Mouse (Mus musculus): ENCODE data around the gene Eef1akmt3.
"Not testable (repeated sequence)": the region's sequence is repeated elsewhere in the genome, so short reads cannot be mapped to it uniquely, and the experiment has no call there.

Gene Eef1akmt3

DNA sequence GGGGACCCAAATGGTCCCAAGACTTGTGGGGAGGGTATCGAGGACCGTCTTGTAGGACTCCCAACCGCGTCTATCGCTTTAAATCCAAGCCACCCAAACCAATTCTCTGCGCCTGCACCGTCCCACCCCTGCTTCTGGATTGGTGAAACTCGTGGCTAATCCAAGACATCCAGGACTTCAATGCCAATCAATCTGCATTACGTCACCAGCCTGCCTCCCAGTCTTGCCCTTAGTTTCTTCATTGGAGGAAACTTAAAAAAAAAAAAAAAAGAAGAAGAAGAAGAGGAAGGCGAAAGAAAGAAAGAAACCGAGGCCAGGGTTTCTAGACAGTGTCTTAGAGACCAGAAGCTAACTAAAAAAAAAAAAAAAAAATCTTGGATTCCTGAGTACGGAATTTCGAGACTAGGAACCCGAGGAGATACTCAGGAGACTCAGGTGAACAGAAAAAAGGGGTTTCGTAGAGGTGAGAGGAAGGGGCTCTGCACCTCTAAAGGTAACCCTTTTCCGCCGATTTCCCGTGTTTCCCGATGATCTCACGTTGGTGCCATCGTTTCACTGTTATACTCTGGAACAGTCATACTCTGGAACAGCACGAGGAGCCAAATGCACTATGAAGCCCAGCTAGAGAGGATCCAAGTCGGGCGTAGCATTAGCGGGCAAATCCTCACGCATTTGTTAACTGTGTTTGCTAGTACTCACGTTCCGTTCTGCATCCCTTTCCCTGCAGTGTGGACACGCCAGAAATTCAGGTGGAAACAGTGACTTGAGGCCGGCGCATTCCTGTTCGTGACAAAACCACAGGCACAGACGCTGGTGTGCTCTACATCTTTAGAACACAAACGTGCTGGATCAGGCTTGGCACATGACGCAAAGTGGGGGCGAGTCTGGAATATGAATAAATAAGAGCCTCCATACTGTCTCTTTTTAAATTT, 29.1 kb upstream of the Eef1akmt3 start, which contains the start of gene Tspan31:
TSS of gene Tspan31 (minus strand) at position 75 of the 932 bp plus-strand sequence.
- peak; percentile 46 for DNase-seq

DNA sequence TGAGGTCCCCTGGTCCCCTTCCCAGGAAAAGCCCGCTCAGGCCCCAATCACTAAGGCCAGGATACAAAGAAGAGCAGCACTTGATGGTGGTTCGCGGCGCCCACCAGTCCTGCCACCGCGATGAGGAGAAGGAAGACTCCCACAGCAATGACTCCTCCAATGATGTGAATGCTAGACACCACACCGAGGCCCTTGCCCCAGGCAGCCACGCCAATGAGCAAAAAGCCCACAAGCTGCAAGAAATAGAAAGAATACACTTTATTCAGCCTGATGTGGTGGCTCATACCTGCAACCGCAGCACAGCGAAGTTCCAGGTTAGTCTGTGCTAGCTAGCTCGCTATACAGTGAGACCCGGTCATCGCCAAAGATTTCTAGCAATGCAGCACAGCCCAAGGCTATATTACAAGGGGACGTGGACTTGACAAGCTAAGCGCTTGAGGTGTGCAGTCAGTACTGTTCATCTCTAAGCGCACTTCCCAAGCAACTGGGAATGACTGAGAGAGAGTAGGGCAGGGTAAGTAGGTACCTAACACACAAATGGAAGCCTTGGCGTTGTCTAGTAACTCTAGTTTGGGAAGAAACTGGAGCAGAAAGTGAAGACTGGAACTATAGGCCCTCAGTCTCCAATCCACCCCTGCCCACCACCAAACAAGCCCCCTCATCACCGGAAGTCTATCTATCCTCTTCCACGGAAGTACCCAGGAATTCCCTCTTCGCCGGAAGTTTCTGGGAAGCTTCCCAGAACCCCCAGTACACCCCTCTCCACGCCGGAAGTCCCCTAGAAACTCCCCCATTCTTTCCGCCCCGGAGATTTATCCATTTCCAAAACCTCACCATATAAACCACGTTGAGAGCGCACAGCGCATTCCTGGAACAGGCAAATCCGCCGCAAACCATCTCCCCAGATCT, 28.2 kb upstream of the Eef1akmt3 start:
- no peak for DNase-seq

DNA sequence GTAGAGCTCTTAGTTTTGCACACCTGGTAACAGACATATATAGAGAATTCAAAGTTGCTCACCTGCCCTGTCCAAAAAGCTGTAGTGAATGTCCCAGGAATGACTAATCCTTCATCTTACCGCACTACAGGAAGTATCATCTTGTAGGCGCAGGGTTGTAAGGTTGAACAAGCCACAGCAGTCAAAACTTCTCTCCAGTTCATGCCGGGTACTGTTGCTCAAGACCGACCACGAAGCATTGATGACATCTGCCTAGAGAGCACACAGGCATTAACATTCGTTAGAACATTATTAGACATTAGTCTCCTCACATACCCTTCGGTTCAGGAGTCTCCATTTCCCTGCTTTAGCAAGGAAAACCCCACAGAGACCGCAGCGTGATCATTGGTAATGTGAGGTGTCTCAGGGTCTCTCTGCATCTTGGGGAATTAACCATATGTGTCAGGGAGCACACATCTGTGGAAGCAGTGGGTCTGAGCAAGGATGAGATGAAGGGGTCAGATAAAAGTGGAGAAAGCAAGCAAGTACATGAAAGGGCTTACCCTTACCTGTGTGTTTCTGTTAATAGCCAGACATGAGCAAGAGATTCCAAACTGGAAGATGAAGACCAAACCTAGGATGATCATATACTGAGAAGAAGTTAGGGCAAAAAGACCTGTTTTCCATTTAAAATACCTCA, 27.2 kb upstream of the Eef1akmt3 start:
- no peak for DNase-seq

DNA sequence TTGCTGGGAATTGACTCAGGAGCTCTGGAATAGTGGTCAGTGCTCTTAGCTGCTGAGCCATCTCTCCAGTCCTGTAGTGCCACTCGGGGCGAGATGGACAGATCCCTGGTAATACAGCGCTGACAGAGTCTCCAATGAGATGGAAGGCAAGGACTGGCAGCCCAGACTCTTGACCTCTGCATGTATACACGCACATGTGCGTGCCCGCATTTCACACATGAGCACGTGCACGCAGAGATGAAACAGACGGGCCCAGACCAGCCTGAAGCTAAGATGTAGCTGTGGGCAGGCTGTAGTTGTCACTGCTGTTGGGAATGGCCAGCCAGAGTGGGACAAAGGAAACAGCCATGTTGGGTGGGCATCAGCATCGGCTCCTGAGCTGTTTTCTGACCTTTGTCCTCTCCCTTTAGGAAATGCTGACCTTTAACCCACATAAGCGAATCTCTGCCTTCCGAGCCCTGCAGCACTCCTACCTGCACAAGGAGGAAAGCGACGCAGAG, 25.3 kb upstream of the Eef1akmt3 start:
- no peak for DNase-seq

- DNase-seq, result no peak
These were observed 24.7 kb upstream of the Eef1akmt3 start for GRCm38 (mm10) chr10:127065981-127066380.

- peak; percentile 33 for DNase-seq
These were observed 22.9 kb upstream of the Eef1akmt3 start for GRCm38 (mm10) chr10:127063913-127064870.

- peak; percentile 97 for DNase-seq
These were observed 22.0 kb upstream of the Eef1akmt3 start, which contains the start of gene Cdk4 for GRCm38 (mm10) chr10:127063239-127063872. TSS of gene Cdk4 (plus strand) at chr10:127063534.

GRCm38 (mm10) chr10:127062503-127062902, 21.2 kb upstream of the Eef1akmt3 start:
- no peak for DNase-seq

DNA sequence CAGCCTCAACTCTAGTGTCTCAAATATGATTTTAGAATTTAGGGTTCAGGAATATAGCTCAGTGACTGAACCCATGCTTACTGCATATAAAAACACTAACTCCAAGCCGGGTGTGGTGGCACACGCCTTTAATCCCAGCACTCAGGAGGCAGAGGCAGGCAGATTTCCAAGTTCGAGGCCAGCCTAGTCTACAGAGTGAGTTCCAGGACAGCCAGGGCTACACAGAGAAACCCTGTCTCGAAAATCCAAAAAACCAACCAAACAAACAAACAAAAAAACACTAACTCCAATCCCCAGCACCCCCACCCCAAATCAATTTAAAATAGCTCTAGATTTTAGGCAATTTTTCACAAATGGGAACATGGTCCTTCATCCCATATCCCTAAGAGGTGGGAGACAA, 20.8 kb upstream of the Eef1akmt3 start:
- DNase-seq, result not testable (repeated sequence)

DNA sequence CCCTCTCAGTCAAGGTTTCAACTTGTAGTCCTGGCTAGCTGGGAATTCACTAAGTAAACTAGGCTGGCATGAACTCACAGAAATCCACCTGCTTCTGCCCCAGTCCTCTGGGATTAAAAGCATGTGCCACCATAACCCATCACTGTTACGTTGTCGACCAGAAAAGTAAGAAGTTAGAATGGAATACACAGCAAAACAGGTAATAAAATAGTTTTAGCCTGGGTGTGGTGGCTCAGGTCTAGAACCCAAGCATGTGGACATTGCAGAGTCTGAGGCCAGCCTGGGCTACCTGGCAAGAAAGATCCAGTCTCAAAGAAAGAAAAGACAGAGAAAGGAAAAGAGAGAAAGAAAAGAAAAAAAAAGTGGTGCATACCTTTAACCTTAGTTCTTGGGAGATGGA, 20.2 kb upstream of the Eef1akmt3 start:
- no peak for DNase-seq

DNA sequence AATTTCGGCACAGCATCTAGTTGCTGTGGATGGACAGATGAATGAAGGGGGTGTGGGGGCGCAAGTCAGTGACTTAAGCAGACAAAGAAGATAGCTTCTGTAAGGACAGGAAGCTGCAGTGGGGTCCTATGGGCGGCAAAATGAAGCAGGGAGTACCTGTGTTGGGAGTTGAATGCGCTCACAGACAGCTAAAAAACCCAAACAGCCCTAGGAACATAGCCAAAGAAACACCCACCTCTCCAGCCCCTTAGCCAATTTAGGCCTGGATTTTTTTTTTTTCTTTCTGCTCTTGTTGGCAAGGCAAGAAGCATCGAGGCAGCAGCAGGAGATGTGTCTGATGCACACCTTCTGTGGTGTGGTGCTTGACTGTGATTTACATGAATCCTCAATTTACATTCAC, 19.8 kb upstream of the Eef1akmt3 start:
- DNase-seq, result no peak

- peak; percentile 85 for DNase-seq
These were observed 18.9 kb upstream of the Eef1akmt3 start, which contains the start of gene March9 for GRCm38 (mm10) chr10:127059968-127060916. TSS of gene March9 (minus strand) at chr10:127060184.

- peak; percentile 28 for DNase-seq
These were observed 18.1 kb upstream of the Eef1akmt3 start for GRCm38 (mm10) chr10:127059174-127059967.

DNA sequence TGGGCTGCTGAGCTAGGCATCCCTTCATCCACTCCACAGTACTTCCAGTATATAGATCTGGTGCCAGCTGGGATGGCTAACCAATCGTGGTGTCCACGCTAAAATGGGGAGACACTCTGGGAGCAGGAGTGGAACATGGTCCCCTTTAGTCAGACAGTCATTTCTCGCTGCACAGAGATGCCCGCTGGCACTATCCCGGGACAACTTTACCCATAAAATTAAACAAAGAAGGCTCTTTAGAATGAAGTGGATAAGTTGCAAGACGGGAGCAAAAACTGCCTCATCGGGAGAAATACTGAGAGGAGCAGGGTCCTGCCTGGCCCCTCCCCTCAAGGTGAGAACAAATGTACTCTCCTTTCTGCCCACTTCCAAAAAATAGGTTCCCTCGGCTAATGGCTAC, 17.4 kb upstream of the Eef1akmt3 start:
- DNase-seq, result no peak

- DNase-seq, result peak; percentile 86
These were observed 16.8 kb upstream of the Eef1akmt3 start for GRCm38 (mm10) chr10:127058161-127058560.

DNA sequence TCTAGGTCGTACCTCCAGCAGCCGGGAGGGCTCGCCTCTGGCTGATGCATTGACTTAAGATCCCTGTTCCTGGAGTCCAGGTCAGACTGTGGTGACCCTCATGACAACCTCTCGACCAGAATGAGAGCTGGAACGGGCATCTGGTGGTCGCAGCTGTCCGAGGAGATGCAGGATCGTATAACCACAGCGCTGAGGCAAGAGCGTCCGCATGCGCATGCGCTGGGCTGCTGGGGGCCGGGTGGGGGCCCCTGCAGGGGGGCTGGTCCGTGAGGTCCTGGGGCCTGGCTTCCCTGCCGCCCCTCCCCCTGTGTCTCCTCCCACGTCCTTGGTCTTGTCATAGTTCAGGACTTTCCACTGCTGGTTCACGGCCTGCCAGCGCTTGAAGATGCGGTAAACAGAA, 15.2 kb upstream of the Eef1akmt3 start:
- DNase-seq, result no peak

- DNase-seq, result no peak
These were observed 14.1 kb upstream of the Eef1akmt3 start for GRCm38 (mm10) chr10:127055406-127055805.

DNA sequence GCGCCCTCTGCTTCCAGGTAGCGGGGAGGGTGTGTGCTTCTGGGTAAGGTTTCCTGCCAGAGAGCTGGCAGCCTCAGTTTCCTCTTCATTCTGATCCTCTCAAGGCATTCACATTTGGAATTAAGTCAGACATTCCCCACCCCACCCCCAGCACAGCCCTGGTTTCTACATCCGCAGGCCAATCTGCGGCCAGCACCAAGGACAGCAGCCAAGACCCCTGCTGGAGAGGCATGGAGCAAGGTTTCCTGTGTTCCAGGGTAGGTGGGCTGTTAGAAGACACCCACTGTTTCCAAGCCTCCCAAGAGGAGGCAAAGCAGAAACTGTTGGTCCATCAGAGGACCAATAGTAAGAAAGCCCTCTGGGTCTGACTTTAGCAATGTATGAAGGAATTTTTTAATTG, 13.3 kb upstream of the Eef1akmt3 start:
- no peak for DNase-seq

GRCm38 (mm10) chr10:127050119-127050474, 8.8 kb upstream of the Eef1akmt3 start:
- no peak for DNase-seq
